Mouse (Mus musculus) liver, postnatal 0 days (tissue): ENCODE measurements around the gene Obsl1.

Experiments used
- CTCF ChIP-seq: sonication (generic); IDR thresholded peaks from 2 replicates; pipeline ENCODE4 v1.5.1; 2016; ENCODE audit warnings: antibody characterized with exemption, low read depth
- EP300 ChIP-seq: IDR thresholded peaks from 2 replicates; pipeline ENCODE4 v1.6.1; 2016; ENCODE audit warnings: antibody characterized with exemption, low read depth, mild to moderate bottlenecking

DNA sequence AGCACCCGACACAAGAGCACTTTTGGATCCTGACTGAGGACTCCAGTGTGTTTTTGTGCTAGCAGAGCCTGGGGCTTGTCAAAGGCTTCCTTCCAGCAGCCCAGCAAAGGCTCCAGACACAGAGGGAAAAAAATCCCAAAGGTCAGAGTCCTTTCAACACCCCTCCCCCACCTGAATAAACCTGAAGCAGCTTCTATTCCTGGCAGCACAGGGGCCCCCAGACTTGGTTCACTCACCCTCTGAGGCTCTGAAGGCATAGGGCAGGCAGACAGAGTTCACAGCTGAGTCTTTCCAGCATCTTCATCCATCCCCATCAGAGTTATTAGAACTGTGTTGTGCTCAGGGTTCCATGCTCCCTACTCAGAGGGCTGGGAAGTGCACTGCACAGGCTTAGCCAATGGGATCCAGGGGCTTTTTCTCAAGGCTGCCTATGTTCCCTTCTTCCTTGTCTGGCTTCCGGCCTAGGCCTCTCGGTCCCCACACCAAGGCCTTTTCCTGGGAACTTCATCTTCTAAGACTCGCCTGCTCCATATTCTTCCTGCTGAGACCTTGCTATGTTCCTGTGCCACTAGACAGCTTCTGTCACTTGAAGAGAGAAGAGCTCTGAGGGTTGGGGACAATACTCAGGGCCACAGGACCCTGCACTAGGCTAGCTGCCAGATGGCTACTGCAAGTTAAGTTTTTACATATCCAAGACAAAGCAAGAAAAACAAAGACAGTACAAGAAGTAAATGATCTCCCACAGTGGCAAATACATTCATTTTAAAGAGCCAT is 5.4 kb upstream of the Obsl1 start:
- TF ChIP-seq CTCF (no peak), EP300 (no peak)
